In genomic region chr5:122585546-122585945, GRCm38 (mm10) we compare ENCODE assay signal across 14 mouse cellular contexts. TPM values are rescaled to one million over a fixed set of nuclear protein-coding genes. Genes with fewer than 3 reads are reported as not detected.
A peak's percentile ranks its signal among the peaks of the same experiment; 100 is the strongest.
DNase-seq lines count a peak whose midpoint lies in the region; TF ChIP-seq lines count a peak whose summit lies in the region.
"Had no signal": no experiment of that assay in that cellular context is flagged by ENCODE, and none has a peak within 500 bp of the region (broad histone marks: within the 10 kb centered on the region; RNA-seq: fewer than 3 reads in every experiment).

No protein-coding gene starts in this region.

- H3K27ac ChIP-seq in heart, embryonic 10.5 days, result no peak overlapping the region
- H3K27ac ChIP-seq: forebrain, embryonic 10.5 days; limb, embryonic 10.5 days; lung, embryonic 15.5 days had no signal

- no peak overlapping the region for H3K4me3 ChIP-seq in heart, embryonic 10.5 days
- no peak overlapping the region for H3K4me3 ChIP-seq in myocyte
- H3K4me3 ChIP-seq: forebrain, embryonic 10.5 days; limb, embryonic 10.5 days; lung, embryonic 15.5 days had no signal

- TF ChIP-seq POLR2A in myocyte (IDR thresholded peaks at IDR 0.05; ENCODE audit: insufficient read length, low read depth), result no peak

- DNase-seq in adrenal gland, adult (ENCODE audit: inconsistent age in 2 of 2, low spot score in 1 of 2), result peak; percentile 43 to 74
- no peak for DNase-seq in adrenal gland, postnatal 25 days
- peak; percentile 11 to 13 for DNase-seq in heart, postnatal 36 days
- DNase-seq in heart, embryonic 10.5 days (ENCODE audit: low spot score), result no peak
- peak; percentile 50 to 77 for DNase-seq in layer of hippocampus, adult 18-20 months (ENCODE audit: low spot score in 2 of 2)
- no peak for DNase-seq in spleen, postnatal 10 days (ENCODE audit: low spot score in 2 of 2)
- no peak for DNase-seq in cerebellum, adult 18-20 months
- DNase-seq: kidney, adult 11 months; spleen, adult 18-20 months; thymus, postnatal 14 days had no signal

- H3K4me2 ChIP-seq in myocyte (ENCODE audit: low read depth), result peak overlapping the region; percentile 39
- H3K4me2 ChIP-seq: lung, embryonic 15.5 days had no signal

- no peak overlapping the region for H3ac ChIP-seq in myocyte (ENCODE audit: control insufficient read depth, insufficient read length)

- no peaks in the 10 kb centered on the region for H3K9me3 ChIP-seq in heart, embryonic 10.5 days
- H3K9me3 ChIP-seq: limb, embryonic 10.5 days; lung, embryonic 15.5 days had no signal

- peaks cover 38% of the 10 kb centered on the region for H3K36me3 ChIP-seq in heart, embryonic 10.5 days
- peaks cover 4% of the 10 kb centered on the region for H3K36me3 ChIP-seq in myocyte (ENCODE audit: control insufficient read depth, insufficient read depth)

- intact Hi-C loops in heart, postnatal 36 days (cut with DNase I), result no loop called here

- H3K4me1 ChIP-seq in heart, embryonic 10.5 days, result 0 out of 2 replicates have a peak, but pooled peaks cover 14% of the 10 kb centered on the region
- H3K4me1 ChIP-seq: forebrain, embryonic 10.5 days; limb, embryonic 10.5 days; lung, embryonic 15.5 days had no signal

- no peaks in the 10 kb centered on the region for H3K79me2 ChIP-seq in myocyte (ENCODE audit: control insufficient read depth, insufficient read depth)

- no peaks in the 10 kb centered on the region for H3K27me3 ChIP-seq in heart, embryonic 10.5 days (ENCODE audit: insufficient read depth, poor library complexity, severe bottlenecking)
- no peaks in the 10 kb centered on the region for H3K27me3 ChIP-seq in myocyte (ENCODE audit: control insufficient read depth, insufficient read depth, insufficient read length)
- H3K27me3 ChIP-seq: lung, embryonic 15.5 days had no signal

- 77% methylated on average over 9 of the region's 9 CpGs for WGBS in heart, embryonic 10.5 days

TF ChIP-seq in myocyte, 11 proteins besides CTCF, POLR2A, EP300 and RAD21:
- no peak for TF ChIP-seq POLR2AphosphoS2 (IDR thresholded peaks at IDR 0.05; ENCODE audit: insufficient read length, low read depth)
- TF ChIP-seq USF1 (IDR thresholded peaks at IDR 0.05; ENCODE audit: low read depth), result no peak
- TF ChIP-seq MYOG (IDR thresholded peaks at IDR 0.05; ENCODE audit: control insufficient read depth in 1 of 3, insufficient read depth in 1 of 3, insufficient read length in 2 of 3, low read depth in 2 of 3), result peak in 2 of 3 experiments; percentile 49 to 84
- TF ChIP-seq TCF12 (IDR thresholded peaks at IDR 0.05; ENCODE audit: insufficient read depth, poor library complexity, severe bottlenecking), result peak; percentile 56
- no peak for TF ChIP-seq E2F4 (IDR thresholded peaks at IDR 0.05; ENCODE audit: insufficient read depth)
- peak; percentile 70 to 90 (median 80) for TF ChIP-seq MYOD1 (IDR thresholded peaks at IDR 0.05; ENCODE audit: control insufficient read depth in 1 of 3, insufficient read length in 2 of 3, low read depth in 2 of 3)
- no peak for TF ChIP-seq TCF3 (IDR thresholded peaks at IDR 0.05; ENCODE audit: insufficient read length, low read depth)
- no peak for TF ChIP-seq REST (IDR thresholded peaks at IDR 0.05; ENCODE audit: insufficient read depth, insufficient read length)
- peak; percentile 63; the same call in 1 of the 2 replicates for TF ChIP-seq CEBPB (IDR thresholded peaks at IDR 0.05; ENCODE audit: insufficient read depth, poor library complexity, severe bottlenecking)
- no peak for TF ChIP-seq SRF (IDR thresholded peaks at IDR 0.05; ENCODE audit: control insufficient read depth, insufficient read length, low read depth)
- no peak for TF ChIP-seq MAX (IDR thresholded peaks at IDR 0.05; ENCODE audit: low read depth)

RNA-seq across cellular contexts. Expression of gene Ift81, which starts 28.8 kb away (rescaled TPM):
- 9.4 and 14.6 TPM in 2 replicates for total RNA-seq in adrenal gland, postnatal 25 days (2021)
- total RNA-seq in heart, postnatal 36 days (2021), result 10 to 100 TPM; 66.7 to 71.1 TPM
- 25.2 and 35.2 TPM in 2 replicates for polyA plus RNA-seq in heart, embryonic 10.5 days (2016; fragmentation: Nextera tagmentation; extraction: Ambion mirVana)
- total RNA-seq in layer of hippocampus, adult 18-20 months (2021), result 10 to 100 TPM; 40.9 to 46.9 TPM
- 5.6 TPM for polyA plus RNA-seq in myocyte (2012; fragmentation: generic; extraction: Trizol)

RNA-seq across cellular contexts. Expression of gene P2rx7, which starts 58.2 kb away (rescaled TPM):
- 3.2 and 3.8 TPM in 2 replicates for total RNA-seq in adrenal gland, postnatal 25 days (2021)
- total RNA-seq in heart, postnatal 36 days (2021), result 1 to 10 TPM; 4.4 TPM
- polyA plus RNA-seq in heart, embryonic 10.5 days (2016; fragmentation: Nextera tagmentation; extraction: Ambion mirVana), result 0.33 and 0.47 TPM in 2 replicates
- total RNA-seq in layer of hippocampus, adult 18-20 months (2021), result 1 to 10 TPM; 7.2 to 9.9 TPM
- 2.2 TPM for polyA plus RNA-seq in myocyte (2012; fragmentation: generic; extraction: Trizol)
- polyA plus RNA-seq: limb, embryonic 10.5 days had no signal

Comparison
In these comparisons a context has a peak if more than half of its experiments do, and no peak if none do; other contexts are left out.
1. DNase-seq: peak in adrenal gland, adult (2 of 2), heart, postnatal 36 days (2 of 2) and layer of hippocampus, adult 18-20 months (2 of 2); none in adrenal gland, postnatal 25 days (single experiment), heart, embryonic 10.5 days (single experiment), spleen, postnatal 10 days (0 of 2) and cerebellum, adult 18-20 months (0 of 2).